Mouse (Mus musculus) spleen, adult 18-20 months (tissue): ENCODE measurements at regions not wholly inside any gene's neighbourhood (a gene's known extent, or its start where the extent isn't known, plus 50 kb on each side); places are given as distances from the start of the nearest gene placed in this dataset.

Experiments
- DNase-seq, 2 experiments: peaks; one replicate each; pipeline ENCODE4 v3.0.0; 2022; ENCODE audit warnings: mixed read lengths in 2 of 2

GRCm38 (mm10) chr17:84107497-84107896 lies 80.2 kb downstream of the Zfp36l2 start:
- DNase-seq: no peak

- no peak for DNase-seq
Observed at GRCm38 (mm10) chr17:84104242-84104641, 83.5 kb downstream of the Zfp36l2 start.

GRCm38 (mm10) chr17:84103344-84103743 lies 84.4 kb downstream of the Zfp36l2 start:
- no peak for DNase-seq

- DNase-seq: no peak
Observed at GRCm38 (mm10) chr17:84101652-84102051, 86.1 kb downstream of the Zfp36l2 start.

- DNase-seq: peak in 1 of 2 experiments; percentile 35
Observed at GRCm38 (mm10) chr17:84100523-84100922, 87.2 kb downstream of the Zfp36l2 start.

GRCm38 (mm10) chr17:84099737-84100136 lies 88.0 kb downstream of the Zfp36l2 start:
- no peak for DNase-seq

- DNase-seq: no peak
Observed at GRCm38 (mm10) chr17:84097871-84098430, 89.8 kb downstream of the Zfp36l2 start.

- no peak for DNase-seq
Observed at GRCm38 (mm10) chr17:84097286-84097685, 90.5 kb downstream of the Zfp36l2 start.

- DNase-seq: no peak
Observed at GRCm38 (mm10) chr17:84096345-84097260, 91.1 kb downstream of the Zfp36l2 start.

- DNase-seq: no peak
Observed at GRCm38 (mm10) chr17:84095829-84096228, 91.9 kb downstream of the Zfp36l2 start.

- DNase-seq: no peak
Observed at GRCm38 (mm10) chr17:84095089-84095488, 92.7 kb downstream of the Zfp36l2 start.

- no peak for DNase-seq
Observed at GRCm38 (mm10) chr17:84086394-84086793, 101.4 kb downstream of the Zfp36l2 start.

- DNase-seq: peak; percentile 33 to 45
Observed at GRCm38 (mm10) chr17:84085721-84086120, 102.0 kb downstream of the Zfp36l2 start.

GRCm38 (mm10) chr17:84085232-84085631 lies 102.5 kb downstream of the Zfp36l2 start:
- no peak for DNase-seq

- no peak for DNase-seq
Observed at GRCm38 (mm10) chr17:84083307-84084263, 104.2 kb downstream of the Zfp36l2 start.

- no peak for DNase-seq
Observed at GRCm38 (mm10) chr17:84082571-84082970, 105.2 kb downstream of the Zfp36l2 start.

GRCm38 (mm10) chr17:84081751-84082352 lies 105.9 kb downstream of the Zfp36l2 start:
- DNase-seq: no peak

GRCm38 (mm10) chr17:84075081-84075938 lies 112.4 kb downstream of the Zfp36l2 start:
- no peak for DNase-seq

GRCm38 (mm10) chr17:84074000-84074782 lies 113.6 kb downstream of the Zfp36l2 start:
- peak; percentile 19 to 40 for DNase-seq

- DNase-seq: no peak
Observed at GRCm38 (mm10) chr17:84072426-84073030, 115.2 kb downstream of the Zfp36l2 start.
